Mouse (Mus musculus) ES-CJ7 (cell line): ENCODE measurements around the gene Ifna9.
"Not testable (repeated sequence)": the region's sequence is repeated elsewhere in the genome, so short reads cannot be mapped to it uniquely, and the experiment has no call there.

ENCODE experiments used
- DNase-seq: peaks from one replicate; pipeline ENCODE4 v3.0.0; 2011; ENCODE audit warnings: low read depth, low spot score

Gene Ifna9

GRCm38 (mm10) chr4:88592285-88592684 lies at the start of gene Ifna9:
Gene Ifna9 (minus strand): TSS chr4:88592385.
- no peak for DNase-seq

GRCm38 (mm10) chr4:88641077-88641831 lies 49.1 kb upstream of the Ifna9 start:
- peak; percentile 94 for DNase-seq

GRCm38 (mm10) chr4:88640704-88641076 lies 48.5 kb upstream of the Ifna9 start:
- no peak for DNase-seq

- no peak for DNase-seq
Measured at GRCm38 (mm10) chr4:88634311-88634710, 42.1 kb upstream of the Ifna9 start, which contains the start of gene C87499. Gene C87499 (minus strand): TSS chr4:88634411.

GRCm38 (mm10) chr4:88603276-88603675 lies 11.1 kb upstream of the Ifna9 start, which contains the start of gene Ifna12:
Gene Ifna12 (minus strand): TSS chr4:88603376.
- no peak for DNase-seq

GRCm38 (mm10) chr4:88571698-88572097 lies 20.5 kb downstream of the Ifna9 start, which contains the start of gene Ifna14:
Gene Ifna14 (minus strand): TSS chr4:88571798.
- DNase-seq = no peak

GRCm38 (mm10) chr4:88561791-88562190 lies 30.4 kb downstream of the Ifna9 start:
- DNase-seq = no peak

- not testable (repeated sequence) for DNase-seq
Measured at GRCm38 (mm10) chr4:88558145-88558544, 34.0 kb downstream of the Ifna9 start, which contains the start of gene Ifna15. Gene Ifna15 (minus strand): TSS chr4:88558245.

GRCm38 (mm10) chr4:88550161-88550945 lies 41.8 kb downstream of the Ifna9 start:
- DNase-seq = peak; percentile 87

GRCm38 (mm10) chr4:88547986-88548385 lies 44.2 kb downstream of the Ifna9 start:
- DNase-seq = no peak

- DNase-seq = peak; percentile 61
Measured at GRCm38 (mm10) chr4:88543649-88544234, 48.4 kb downstream of the Ifna9 start.
